Mouse (Mus musculus): ENCODE data around the gene Psma7. TPM values are rescaled to one million over a fixed set of nuclear protein-coding genes. Genes with fewer than 3 reads are reported as not detected.

The Psma7 gene
- polyA plus RNA-seq, 1 experiment from 2014 or later = 385 TPM

GRCm38 (mm10) chr2:180083063-180083462, 40.8 kb upstream of the Psma7 start:
- no peak overlapping the region for H3K9ac ChIP-seq (replicated peaks; ENCODE audit: low read depth)
- no peak overlapping the region for H3K27ac ChIP-seq (ENCODE audit: low read length)
- TF ChIP-seq EP300 (IDR thresholded peaks at IDR 0.05) (no peak), CTCF (IDR thresholded peaks at IDR 0.05) (no peak)

GRCm38 (mm10) chr2:180080680-180081079, 38.4 kb upstream of the Psma7 start:
- Histone ChIP-seq H3K9ac (replicated peaks; ENCODE audit: low read depth) (no peak overlapping the region), H3K9me3 (ENCODE audit: low read length) (no peaks in the 10 kb centered on the region), H3K27ac (ENCODE audit: low read length) (no peak overlapping the region), H3K36me3 (ENCODE audit: insufficient read depth, low read length) (0 out of 2 replicates have a peak, but pooled peaks cover 5% of the 10 kb centered on the region), H3K4me2 (replicated peaks; ENCODE audit: low read depth, low read length) (no peak overlapping the region), H3K27me3 (replicated peaks; ENCODE audit: insufficient read depth, low read length) (no peaks in the 10 kb centered on the region), H3K4me1 (ENCODE audit: insufficient read depth, low read depth, low read length) (no peaks in the 10 kb centered on the region), H3K4me3 (ENCODE audit: low read depth, low read length) (no peak overlapping the region)
- ATAC-seq = peak; percentile 68
- peak; percentile 50 for TF ChIP-seq EP300 (IDR thresholded peaks at IDR 0.05)
- no peak for TF ChIP-seq CTCF (IDR thresholded peaks at IDR 0.05)
- peak; percentile 59 for DNase-seq (ENCODE audit: low spot score)
- 48% methylated on average over 8 of the region's 8 CpGs for WGBS

More at GRCm38 (mm10) chr2:180083063-180083462, 40.8 kb upstream of the Psma7 start:
- H3K4me2 ChIP-seq (replicated peaks; ENCODE audit: low read depth, low read length) = no peak overlapping the region
- H3K36me3 ChIP-seq (ENCODE audit: insufficient read depth, low read length) = 0 out of 2 replicates have a peak, but pooled peaks cover under 1% of the 10 kb centered on the region
- no peak overlapping the region for H3K4me3 ChIP-seq (ENCODE audit: low read depth, low read length)
- H3K4me1 ChIP-seq (ENCODE audit: insufficient read depth, low read depth, low read length) = no peaks in the 10 kb centered on the region
- 89% methylated on average over 10 of the region's 10 CpGs for WGBS
- DNase-seq (ENCODE audit: low spot score) = no peak
- ATAC-seq = no peak
- no peaks in the 10 kb centered on the region for H3K27me3 ChIP-seq (replicated peaks; ENCODE audit: insufficient read depth, low read length)
- H3K9me3 ChIP-seq (ENCODE audit: low read length) = no peaks in the 10 kb centered on the region

- ATAC-seq (no peak), DNase-seq (ENCODE audit: low spot score) (no peak)
- Histone ChIP-seq H3K4me2 (replicated peaks; ENCODE audit: low read depth, low read length) (no peak overlapping the region), H3K4me1 (ENCODE audit: insufficient read depth, low read depth, low read length) (no peaks in the 10 kb centered on the region), H3K9me3 (ENCODE audit: low read length) (no peaks in the 10 kb centered on the region), H3K27me3 (replicated peaks; ENCODE audit: insufficient read depth, low read length) (no peaks in the 10 kb centered on the region), H3K36me3 (ENCODE audit: insufficient read depth, low read length) (0 out of 2 replicates have a peak, but pooled peaks cover 5% of the 10 kb centered on the region), H3K27ac (ENCODE audit: low read length) (no peak overlapping the region), H3K4me3 (ENCODE audit: low read depth, low read length) (no peak overlapping the region), H3K9ac (replicated peaks; ENCODE audit: low read depth) (no peak overlapping the region)
- no peak for TF ChIP-seq EP300 (IDR thresholded peaks at IDR 0.05)
- no peak for TF ChIP-seq CTCF (IDR thresholded peaks at IDR 0.05)
- 78% methylated on average over 3 of the region's 3 CpGs for WGBS
Measured at GRCm38 (mm10) chr2:180077622-180078021, 35.4 kb upstream of the Psma7 start.

GRCm38 (mm10) chr2:180072886-180073285, 30.7 kb upstream of the Psma7 start:
- Histone ChIP-seq H3K4me1 (ENCODE audit: insufficient read depth, low read depth, low read length) (peaks cover 9% of the 10 kb centered on the region; the same call in 1 of the 2 replicates), H3K9me3 (ENCODE audit: low read length) (no peaks in the 10 kb centered on the region), H3K4me2 (replicated peaks; ENCODE audit: low read depth, low read length) (no peak overlapping the region), H3K27ac (ENCODE audit: low read length) (no peak overlapping the region), H3K36me3 (ENCODE audit: insufficient read depth, low read length) (0 out of 2 replicates have a peak, but pooled peaks cover 3% of the 10 kb centered on the region), H3K27me3 (replicated peaks; ENCODE audit: insufficient read depth, low read length) (no peaks in the 10 kb centered on the region), H3K9ac (replicated peaks; ENCODE audit: low read depth) (no peak overlapping the region), H3K4me3 (ENCODE audit: low read depth, low read length) (no peak overlapping the region)
- 87% methylated on average over 7 of the region's 7 CpGs for WGBS
- DNase-seq (ENCODE audit: low spot score) (no peak), ATAC-seq (no peak)
- TF ChIP-seq CTCF (IDR thresholded peaks at IDR 0.05) = no peak
- TF ChIP-seq EP300 (IDR thresholded peaks at IDR 0.05) = no peak

- H3K4me1 ChIP-seq (ENCODE audit: insufficient read depth, low read depth, low read length) = peaks cover 9% of the 10 kb centered on the region; the same call in 1 of the 2 replicates
- H3K4me2 ChIP-seq (replicated peaks; ENCODE audit: low read depth, low read length) = no peak overlapping the region
- no peaks in the 10 kb centered on the region for H3K27me3 ChIP-seq (replicated peaks; ENCODE audit: insufficient read depth, low read length)
- ATAC-seq (no peak), DNase-seq (ENCODE audit: low spot score) (no peak)
- no peak overlapping the region for H3K9ac ChIP-seq (replicated peaks; ENCODE audit: low read depth)
- H3K4me3 ChIP-seq (ENCODE audit: low read depth, low read length) = no peak overlapping the region
- H3K36me3 ChIP-seq (ENCODE audit: insufficient read depth, low read length) = 0 out of 2 replicates have a peak, but pooled peaks cover 6% of the 10 kb centered on the region
- no peak overlapping the region for H3K27ac ChIP-seq (ENCODE audit: low read length)
- 88% methylated on average over 2 of the region's 2 CpGs for WGBS
- TF ChIP-seq CTCF (IDR thresholded peaks at IDR 0.05) (no peak), EP300 (IDR thresholded peaks at IDR 0.05) (no peak)
- no peaks in the 10 kb centered on the region for H3K9me3 ChIP-seq (ENCODE audit: low read length)
Measured at GRCm38 (mm10) chr2:180071671-180072070, 29.4 kb upstream of the Psma7 start.

GRCm38 (mm10) chr2:180070481-180071453, 28.5 kb upstream of the Psma7 start, which contains the start of gene Mtg2:
Gene Mtg2, plus strand, starts transcription at chr2:180070588.
- no peaks in the 10 kb centered on the region for H3K27me3 ChIP-seq (replicated peaks; ENCODE audit: insufficient read depth, low read length)
- ATAC-seq (peak; percentile 99), DNase-seq (ENCODE audit: low spot score) (peak; percentile 96)
- peak within 1 kb of the TSS; percentile 84 for H3K4me2 ChIP-seq (replicated peaks; ENCODE audit: low read depth, low read length)
- H3K9me3 ChIP-seq (ENCODE audit: low read length) = no peaks in the 10 kb centered on the region
- H3K27ac ChIP-seq (ENCODE audit: low read length) = peak within 1 kb of the TSS; percentile 22
- 4% methylated on average over 58 of the region's 58 CpGs for WGBS
- H3K4me1 ChIP-seq (ENCODE audit: insufficient read depth, low read depth, low read length) = peaks cover 9% of the 10 kb centered on the region; the same call in 1 of the 2 replicates
- H3K9ac ChIP-seq (replicated peaks; ENCODE audit: low read depth) = peak within 1 kb of the TSS; percentile 41
- H3K36me3 ChIP-seq (ENCODE audit: insufficient read depth, low read length) = 0 out of 2 replicates have a peak, but pooled peaks cover 6% of the 10 kb centered on the region
- peak within 1 kb of the TSS; percentile 60 for H3K4me3 ChIP-seq (ENCODE audit: low read depth, low read length)
- TF ChIP-seq CTCF (IDR thresholded peaks at IDR 0.05) = no peak; the same call in 1 of the 2 replicates
- no peak for TF ChIP-seq EP300 (IDR thresholded peaks at IDR 0.05)
